In the genomic region with DNA sequence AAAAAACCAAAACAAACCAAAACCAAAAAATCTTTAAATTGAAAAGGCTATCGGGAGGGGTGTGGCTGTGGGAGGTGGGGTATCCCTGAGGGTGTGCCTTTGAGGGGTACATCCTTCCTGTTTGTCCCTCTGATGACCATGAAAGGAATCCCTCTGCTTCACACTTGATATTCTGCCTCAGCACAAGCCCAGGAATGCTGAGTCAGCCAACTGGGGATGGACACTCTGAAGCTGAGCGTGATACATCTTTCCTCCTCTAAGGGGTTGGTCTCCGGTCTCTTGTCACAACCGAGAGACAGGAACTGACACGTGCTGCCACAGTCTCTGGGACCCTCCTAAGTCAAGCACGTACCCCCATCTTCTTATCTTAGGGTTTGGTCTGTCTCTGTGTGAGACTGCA, we compare ENCODE assay signal across 18 mouse cellular contexts.
"Had no signal": no experiment of that assay in that cellular context is flagged by ENCODE, and none has a peak within 500 bp of the region (broad histone marks: within the 10 kb centered on the region; RNA-seq: fewer than 3 reads in every experiment).

No protein-coding gene starts in this region.

- H3K27ac ChIP-seq: liver, embryonic 14.5 days; midbrain, embryonic 13.5 days; neural tube, embryonic 13.5 days; neural tube, embryonic 15.5 days had no signal

- H3K4me3 ChIP-seq: midbrain, embryonic 13.5 days; midbrain, embryonic 15.5 days; myocyte; neural tube, embryonic 13.5 days; neural tube, embryonic 15.5 days had no signal

- H3K9me3 ChIP-seq: midbrain, embryonic 13.5 days; midbrain, embryonic 15.5 days; neural tube, embryonic 13.5 days; neural tube, embryonic 15.5 days had no signal

- H3K9ac ChIP-seq: liver, embryonic 14.5 days; lung, embryonic 14.5 days; midbrain, embryonic 13.5 days; midbrain, embryonic 15.5 days; neural tube, embryonic 13.5 days; neural tube, embryonic 15.5 days had no signal

- H3K4me2 ChIP-seq: lung, embryonic 14.5 days; midbrain, embryonic 11.5 days; midbrain, embryonic 13.5 days; midbrain, embryonic 15.5 days; neural tube, embryonic 13.5 days; neural tube, embryonic 15.5 days had no signal

- H3K36me3 ChIP-seq: midbrain, embryonic 13.5 days; midbrain, embryonic 15.5 days; neural tube, embryonic 13.5 days; neural tube, embryonic 15.5 days had no signal

- DNase-seq: lung, adult 18-20 months; lung, embryonic 14.5 days; lung, postnatal 10 days; lung, postnatal 4 days; right cerebral cortex, adult 18-20 months; right cerebral cortex, postnatal 25 days; right cerebral cortex, postnatal 4 days; spleen, adult 18-20 months; thymus, adult 18-20 months; thymus, postnatal 14 days; thymus, postnatal 36 days had no signal

- ATAC-seq: midbrain, embryonic 13.5 days; midbrain, embryonic 15.5 days had no signal

- H3K27me3 ChIP-seq: midbrain, embryonic 13.5 days; midbrain, embryonic 15.5 days; neural tube, embryonic 13.5 days; neural tube, embryonic 15.5 days had no signal
